Mouse (Mus musculus): ENCODE measurements at regions not wholly inside any gene's neighbourhood (a gene's known extent, or its start where the extent isn't known, plus 50 kb on each side); places are given as distances from the start of the nearest gene placed in this dataset.

DNA sequence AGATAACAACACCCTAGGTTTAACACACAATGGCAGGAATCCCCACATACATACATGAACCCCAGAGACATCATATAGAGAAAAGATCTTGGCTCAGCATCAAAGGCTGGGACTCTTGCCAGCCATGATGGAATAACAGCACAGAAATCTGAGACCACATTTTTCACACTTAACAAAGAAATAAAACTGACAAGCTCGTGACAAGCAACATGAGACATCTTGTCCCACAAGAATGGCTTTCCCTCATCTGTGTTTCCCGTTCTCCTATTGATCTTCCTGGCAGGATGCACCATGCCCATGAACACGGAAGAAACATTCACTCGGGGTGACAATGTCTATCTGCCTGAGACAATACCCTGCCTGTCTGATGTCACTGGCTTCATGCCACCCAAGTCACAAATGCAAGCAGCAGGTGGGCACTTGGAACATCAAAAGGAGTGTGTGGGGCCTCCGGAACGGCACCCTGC is 235.0 kb upstream of the Pabpc6 start:
- DNase-seq (ENCODE audit: low read depth) = peak; percentile 87
- TF ChIP-seq POLR2A (IDR thresholded peaks at IDR 0.05; ENCODE audit: borderline replicate concordance, extremely low read depth, insufficient read depth, insufficient read length, poor library complexity, severe bottlenecking) = no peak
- TF ChIP-seq CTCF (IDR thresholded peaks at IDR 0.05; ENCODE audit: borderline replicate concordance, extremely low read depth, insufficient read depth, insufficient read length) = no peak

DNA sequence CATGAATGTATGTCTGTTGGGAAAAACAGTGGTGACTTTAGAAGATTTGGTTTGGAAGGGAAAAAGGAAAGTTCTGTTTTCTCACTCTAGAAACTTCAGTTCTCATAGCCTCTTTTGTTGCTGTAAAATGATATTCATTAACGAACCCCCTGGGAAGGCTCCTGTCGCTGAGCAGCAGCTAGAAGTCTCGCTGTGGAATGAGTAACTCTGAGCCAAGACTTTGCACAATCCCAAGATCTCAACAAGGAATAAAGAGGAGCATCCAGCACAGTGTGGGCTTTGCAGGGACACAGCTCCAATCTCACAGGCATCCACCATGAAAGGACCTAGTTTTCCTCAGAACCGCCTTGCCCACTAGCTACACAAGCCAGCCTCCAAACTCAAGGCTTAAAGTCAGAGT is 233.8 kb upstream of the Pabpc6 start:
- TF ChIP-seq POLR2A (IDR thresholded peaks at IDR 0.05; ENCODE audit: borderline replicate concordance, extremely low read depth, insufficient read depth, insufficient read length, poor library complexity, severe bottlenecking) (no peak), CTCF (IDR thresholded peaks at IDR 0.05; ENCODE audit: borderline replicate concordance, extremely low read depth, insufficient read depth, insufficient read length) (no peak)
- peak; percentile 67 for DNase-seq (ENCODE audit: low read depth)

DNA sequence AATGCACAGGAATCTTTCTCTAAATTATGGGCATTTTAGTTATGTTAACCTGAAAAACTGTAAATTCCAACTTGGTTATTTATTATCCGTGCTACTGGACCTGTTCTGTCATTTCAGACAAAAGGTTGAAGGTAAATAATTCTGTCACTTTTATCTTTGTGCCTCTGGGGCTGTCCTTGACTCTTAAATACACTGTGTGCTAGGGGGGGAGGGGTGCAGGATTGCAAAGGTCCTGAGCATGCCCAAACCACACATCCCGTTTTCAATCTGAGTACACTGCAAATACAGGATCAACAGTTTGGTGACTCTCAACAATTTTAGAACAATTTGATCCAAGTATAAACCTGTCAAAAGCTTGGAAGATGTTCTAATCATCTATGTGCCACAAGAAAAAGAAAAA is 227.4 kb upstream of the Pabpc6 start:
- DNase-seq (ENCODE audit: low read depth) = no peak
- no peak for TF ChIP-seq CTCF (IDR thresholded peaks at IDR 0.05; ENCODE audit: borderline replicate concordance, extremely low read depth, insufficient read depth, insufficient read length)
- no peak for TF ChIP-seq POLR2A (IDR thresholded peaks at IDR 0.05; ENCODE audit: borderline replicate concordance, extremely low read depth, insufficient read depth, insufficient read length, poor library complexity, severe bottlenecking)

DNA sequence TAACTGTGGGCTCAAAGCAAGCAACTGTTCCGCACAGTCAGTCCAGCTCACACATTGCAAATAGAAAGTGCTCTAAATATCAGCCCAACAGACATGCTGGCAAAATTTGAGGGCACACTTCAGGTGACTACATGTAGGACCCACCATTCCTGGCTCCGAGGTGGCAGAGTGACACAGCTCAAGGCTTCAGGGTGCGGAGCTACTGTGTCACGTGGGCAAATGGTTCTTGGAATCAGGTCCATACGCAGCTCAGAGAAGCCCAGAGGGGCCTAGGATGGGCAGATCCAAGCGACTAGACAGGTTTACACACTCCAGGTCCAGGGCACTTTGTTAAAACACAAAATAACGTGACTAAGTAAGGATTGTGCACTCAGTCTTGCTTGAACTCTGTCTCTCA is 226.2 kb upstream of the Pabpc6 start:
- no peak for DNase-seq (ENCODE audit: low read depth)

DNA sequence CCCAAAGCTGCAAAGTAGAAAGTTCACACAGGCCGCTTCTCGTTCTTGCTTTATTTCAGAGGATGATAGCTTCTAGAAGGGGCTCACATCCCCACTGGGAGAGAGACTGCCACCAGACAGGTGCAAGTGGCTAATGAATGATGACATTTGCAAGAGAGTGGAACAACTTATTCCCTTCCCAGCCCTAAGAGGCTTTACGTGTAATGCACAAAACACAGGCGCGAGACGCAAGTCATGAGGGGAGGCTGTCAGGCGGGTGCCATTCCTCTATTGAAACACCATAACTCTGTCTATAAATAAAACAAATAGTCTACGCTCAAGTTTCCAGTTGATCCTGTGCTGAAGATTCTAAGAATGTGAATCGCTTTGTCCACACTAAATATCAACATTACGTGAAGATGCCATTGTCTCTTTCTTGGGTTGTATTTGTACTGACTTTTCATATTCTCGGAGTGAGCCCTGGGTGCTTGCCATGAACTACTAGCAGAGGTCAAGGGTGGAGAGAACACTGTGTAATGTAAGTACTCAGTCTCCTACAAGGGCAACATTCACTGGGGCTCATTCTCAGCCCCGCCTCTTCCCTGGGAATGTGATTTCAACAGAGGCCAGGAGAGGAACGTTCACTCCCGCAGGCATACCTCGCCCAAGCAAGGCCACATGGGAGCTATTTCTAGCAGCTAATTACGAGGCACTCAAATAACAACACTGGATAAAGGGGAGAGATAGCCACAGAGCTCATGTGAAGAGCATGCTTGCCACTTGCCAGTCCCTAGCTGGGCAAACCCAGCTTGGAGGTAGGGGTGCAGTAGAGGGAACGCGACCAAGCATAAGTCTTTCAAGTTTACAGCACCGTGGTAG is 225.5 kb upstream of the Pabpc6 start:
- DNase-seq (ENCODE audit: low read depth) = peak; percentile 48
- TF ChIP-seq POLR2A (IDR thresholded peaks at IDR 0.05; ENCODE audit: borderline replicate concordance, extremely low read depth, insufficient read depth, insufficient read length, poor library complexity, severe bottlenecking) (no peak), CTCF (IDR thresholded peaks at IDR 0.05; ENCODE audit: borderline replicate concordance, extremely low read depth, insufficient read depth, insufficient read length) (no peak)

More for the DNA sequence above, 226.2 kb upstream of the Pabpc6 start:
- TF ChIP-seq POLR2A (IDR thresholded peaks at IDR 0.05; ENCODE audit: borderline replicate concordance, extremely low read depth, insufficient read depth, insufficient read length, poor library complexity, severe bottlenecking) (no peak), CTCF (IDR thresholded peaks at IDR 0.05; ENCODE audit: borderline replicate concordance, extremely low read depth, insufficient read depth, insufficient read length) (no peak)

DNA sequence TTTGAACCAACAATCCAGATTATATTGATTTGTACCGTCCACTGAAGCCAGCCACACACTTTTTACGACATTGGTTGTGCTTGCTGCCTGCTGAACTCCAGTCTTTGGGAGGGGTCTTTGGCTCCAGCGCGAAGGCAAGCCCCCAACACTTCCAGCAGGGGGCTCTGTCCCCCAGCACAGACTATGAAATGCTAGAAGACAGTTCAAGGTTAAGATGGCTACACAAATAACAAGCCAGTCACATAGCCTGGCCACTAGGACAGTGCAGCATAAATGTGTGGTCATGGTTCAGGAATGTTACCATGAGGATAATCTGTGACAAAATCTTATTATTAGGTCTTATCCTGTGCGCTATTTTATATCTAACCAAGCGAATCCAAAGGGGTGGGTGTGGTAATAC is 224.4 kb upstream of the Pabpc6 start:
- TF ChIP-seq CTCF (IDR thresholded peaks at IDR 0.05; ENCODE audit: borderline replicate concordance, extremely low read depth, insufficient read depth, insufficient read length) = peak; percentile 60; the same call in 1 of the 2 replicates
- TF ChIP-seq POLR2A (IDR thresholded peaks at IDR 0.05; ENCODE audit: borderline replicate concordance, extremely low read depth, insufficient read depth, insufficient read length, poor library complexity, severe bottlenecking) = no peak
- peak; percentile 67 for DNase-seq (ENCODE audit: low read depth)

DNA sequence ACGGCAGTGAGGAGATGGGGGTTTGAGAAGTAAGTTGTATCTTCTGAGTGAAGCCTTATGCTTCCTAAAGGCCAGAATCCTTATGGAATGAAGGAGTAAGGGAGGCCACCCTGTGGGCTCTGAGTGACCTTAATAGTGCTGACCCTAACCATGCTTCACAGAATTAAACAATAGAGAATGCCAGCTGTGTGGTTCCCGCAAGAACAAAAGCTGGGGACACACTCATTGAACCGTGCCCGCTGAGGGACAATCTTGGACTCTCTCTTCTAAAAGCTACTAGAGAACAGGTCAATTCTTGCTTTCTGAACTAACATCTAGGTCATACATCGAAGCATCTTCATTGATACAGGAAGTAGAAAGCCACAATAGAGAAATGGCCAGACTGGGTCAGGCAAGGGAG is 223.3 kb upstream of the Pabpc6 start:
- no peak for DNase-seq (ENCODE audit: low read depth)
- TF ChIP-seq CTCF (IDR thresholded peaks at IDR 0.05; ENCODE audit: borderline replicate concordance, extremely low read depth, insufficient read depth, insufficient read length) = no peak
- TF ChIP-seq POLR2A (IDR thresholded peaks at IDR 0.05; ENCODE audit: borderline replicate concordance, extremely low read depth, insufficient read depth, insufficient read length, poor library complexity, severe bottlenecking) = no peak

DNA sequence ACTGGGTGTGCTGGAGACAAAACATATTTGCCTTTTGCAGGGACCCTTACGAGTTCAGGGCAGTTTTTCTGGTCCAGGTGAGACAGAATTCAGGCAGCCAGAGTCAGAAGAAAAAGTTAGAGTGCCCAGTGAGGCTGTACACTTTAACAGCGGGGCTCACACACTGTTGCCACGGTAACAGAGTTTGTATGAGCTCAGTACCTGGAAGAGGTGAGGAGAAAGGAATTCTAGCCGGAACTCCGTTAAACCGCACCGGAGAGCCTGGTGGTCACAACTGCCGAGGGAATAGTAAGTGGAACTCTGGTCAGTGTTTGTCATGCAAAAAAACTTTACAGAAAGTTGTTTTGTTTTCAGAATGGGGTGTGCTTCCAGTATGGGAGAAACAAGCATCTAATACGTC is 222.6 kb upstream of the Pabpc6 start:
- TF ChIP-seq POLR2A (IDR thresholded peaks at IDR 0.05; ENCODE audit: borderline replicate concordance, extremely low read depth, insufficient read depth, insufficient read length, poor library complexity, severe bottlenecking) = no peak
- TF ChIP-seq CTCF (IDR thresholded peaks at IDR 0.05; ENCODE audit: borderline replicate concordance, extremely low read depth, insufficient read depth, insufficient read length) = no peak
- no peak for DNase-seq (ENCODE audit: low read depth)

DNA sequence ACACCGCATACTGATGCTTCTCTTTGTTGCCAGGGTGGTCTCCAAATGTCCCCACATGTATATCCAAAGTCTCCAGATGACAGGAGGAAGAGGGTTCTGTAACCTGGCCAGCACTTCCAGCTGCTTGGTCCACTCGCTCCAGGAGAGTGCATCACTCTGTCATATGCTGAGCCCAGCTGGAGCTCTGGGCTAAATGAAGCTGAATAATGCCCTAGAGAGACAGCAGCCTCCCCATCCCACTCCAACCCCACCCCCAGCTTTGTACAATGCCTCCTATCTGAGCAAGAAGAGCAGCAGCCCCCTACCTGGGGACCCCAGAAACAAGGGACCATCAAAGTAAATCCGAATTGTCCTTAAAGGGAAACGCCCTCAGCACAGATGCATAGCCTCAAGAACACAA is 219.0 kb upstream of the Pabpc6 start:
- no peak for DNase-seq (ENCODE audit: low read depth)
- no peak for TF ChIP-seq CTCF (IDR thresholded peaks at IDR 0.05; ENCODE audit: borderline replicate concordance, extremely low read depth, insufficient read depth, insufficient read length)
- TF ChIP-seq POLR2A (IDR thresholded peaks at IDR 0.05; ENCODE audit: borderline replicate concordance, extremely low read depth, insufficient read depth, insufficient read length, poor library complexity, severe bottlenecking) = no peak

DNA sequence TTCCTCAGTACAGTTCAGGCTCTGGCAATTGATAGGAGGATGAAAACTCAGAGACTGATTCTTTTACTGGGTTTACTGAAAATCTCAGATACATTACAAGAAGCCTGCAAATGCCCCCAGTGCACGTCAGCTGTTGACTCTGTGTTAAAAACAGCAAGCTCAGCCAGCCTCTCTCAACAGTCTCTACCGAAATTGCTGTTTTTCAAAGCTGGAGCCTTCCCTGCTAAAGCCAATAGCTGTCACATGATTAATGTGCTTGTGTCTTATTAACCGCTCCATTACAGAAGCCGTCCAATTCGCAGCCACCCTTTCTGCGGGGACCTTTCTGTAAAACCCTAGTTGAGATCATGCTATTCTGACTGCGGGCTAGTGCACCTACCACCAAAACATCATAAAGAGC is 215.6 kb upstream of the Pabpc6 start:
- no peak for TF ChIP-seq POLR2A (IDR thresholded peaks at IDR 0.05; ENCODE audit: borderline replicate concordance, extremely low read depth, insufficient read depth, insufficient read length, poor library complexity, severe bottlenecking)
- TF ChIP-seq CTCF (IDR thresholded peaks at IDR 0.05; ENCODE audit: borderline replicate concordance, extremely low read depth, insufficient read depth, insufficient read length) = no peak
- DNase-seq (ENCODE audit: low read depth) = peak; percentile 73

DNA sequence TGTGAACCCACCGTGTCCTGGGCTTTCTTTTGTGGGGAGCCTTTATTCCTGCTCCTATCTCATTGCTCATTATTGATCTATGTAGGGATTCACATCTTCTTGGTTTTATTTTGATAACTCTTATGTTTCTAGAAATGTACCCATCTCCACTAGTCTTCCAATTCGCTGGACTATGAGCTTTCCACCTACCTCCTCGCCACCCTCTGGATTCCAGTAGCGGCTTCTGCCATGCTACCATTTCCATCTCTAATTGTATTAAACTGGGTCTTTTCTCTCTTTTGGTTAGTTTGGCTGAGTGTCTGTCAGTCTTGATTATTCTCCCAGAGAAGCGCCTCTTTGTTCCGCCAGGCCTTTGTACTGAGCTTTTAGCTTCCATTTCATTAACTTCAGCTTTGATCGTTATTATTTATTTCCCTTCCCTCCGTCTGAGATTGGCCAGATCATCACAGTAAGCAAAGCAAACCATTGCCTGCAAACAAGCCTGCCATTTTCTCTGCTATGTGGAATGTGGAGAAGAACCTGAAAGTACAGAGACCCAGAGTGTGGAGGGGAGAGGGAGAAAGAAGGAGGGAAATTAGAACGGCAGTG is 213.2 kb upstream of the Pabpc6 start:
- peak; percentile 81 for DNase-seq (ENCODE audit: low read depth)
- TF ChIP-seq POLR2A (IDR thresholded peaks at IDR 0.05; ENCODE audit: borderline replicate concordance, extremely low read depth, insufficient read depth, insufficient read length, poor library complexity, severe bottlenecking) (no peak), CTCF (IDR thresholded peaks at IDR 0.05; ENCODE audit: borderline replicate concordance, extremely low read depth, insufficient read depth, insufficient read length) (no peak)
